Mouse (Mus musculus): Measurements from ENCODE around the gene Mad2l2. TPM values are rescaled to one million over a fixed set of nuclear protein-coding genes. Genes with fewer than 3 reads are reported as not detected.
A peak's percentile ranks its signal among the peaks of the same experiment; 100 is the strongest.

Mad2l2 gene
- polyA plus RNA-seq, 1 experiment: 36.0 TPM

DNA sequence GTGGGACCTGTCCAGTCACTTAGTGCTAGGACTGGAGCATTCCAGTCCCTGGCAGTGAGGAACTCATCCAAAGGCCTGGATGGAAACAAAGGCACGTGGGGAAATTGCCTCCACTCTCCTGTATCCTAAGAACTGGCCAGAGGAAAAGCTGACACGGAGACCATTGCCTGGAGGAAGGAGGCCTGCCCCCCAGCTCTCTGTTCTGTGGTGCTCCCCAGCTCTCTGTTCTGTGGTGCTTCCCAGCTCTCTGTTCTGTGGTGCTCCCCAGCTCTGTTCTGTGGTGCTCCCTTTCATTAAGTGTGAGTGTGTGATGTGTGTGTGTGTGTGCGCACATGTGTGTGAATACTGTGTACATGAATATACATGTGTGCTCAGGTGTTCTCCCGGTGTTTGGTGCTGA lies 35.1 kb upstream of the Mad2l2 start:
- no peaks in the 10 kb centered on the region for H3K4me1 ChIP-seq (ENCODE audit: control insufficient read depth, insufficient read depth, low read length)
- H3K27ac ChIP-seq (ENCODE audit: insufficient read depth, low read length): no peak overlapping the region
- no peaks in the 10 kb centered on the region for H3K27me3 ChIP-seq (ENCODE audit: control insufficient read depth, insufficient read depth, low read length)
- no peak for DNase-seq
- H3K4me3 ChIP-seq (replicated peaks; ENCODE audit: insufficient read depth, low read depth, low read length): no peak overlapping the region
- TF ChIP-seq CTCF (IDR thresholded peaks at IDR 0.05; ENCODE audit: borderline replicate concordance, insufficient read depth, low read depth, low read length): no peak
- no peak for TF ChIP-seq POLR2A (IDR thresholded peaks at IDR 0.05; ENCODE audit: borderline replicate concordance, insufficient read depth, low read length)
- WGBS: 81% methylated on average over 4 of the region's 4 CpGs

DNA sequence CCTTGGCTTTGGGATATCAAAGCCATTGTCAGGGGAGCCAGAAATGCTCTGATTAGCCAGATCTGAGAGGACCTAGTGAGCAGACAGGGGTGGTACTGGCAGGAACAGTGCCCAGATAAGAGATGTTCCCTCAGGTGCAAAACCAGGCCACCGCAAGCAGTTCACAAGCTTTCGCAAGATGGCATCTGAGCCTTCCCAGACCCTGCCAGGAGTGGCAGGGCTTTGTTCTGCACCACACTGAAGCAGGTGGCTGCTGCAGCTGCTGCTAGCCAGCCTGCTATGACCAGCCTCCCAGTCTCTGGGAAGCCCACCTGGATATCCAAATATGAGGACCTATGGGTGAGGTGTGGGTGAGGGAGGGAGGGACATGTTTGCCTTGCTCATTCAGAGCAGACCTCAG lies 32.2 kb upstream of the Mad2l2 start:
- Histone ChIP-seq H3K4me1 (ENCODE audit: control insufficient read depth, insufficient read depth, low read length) (no peaks in the 10 kb centered on the region), H3K4me3 (replicated peaks; ENCODE audit: insufficient read depth, low read depth, low read length) (no peak overlapping the region), H3K27me3 (ENCODE audit: control insufficient read depth, insufficient read depth, low read length) (no peaks in the 10 kb centered on the region), H3K27ac (ENCODE audit: insufficient read depth, low read length) (no peak overlapping the region)
- WGBS: 71% methylated on average over 2 of the region's 2 CpGs
- TF ChIP-seq CTCF (IDR thresholded peaks at IDR 0.05; ENCODE audit: borderline replicate concordance, insufficient read depth, low read depth, low read length): no peak
- TF ChIP-seq POLR2A (IDR thresholded peaks at IDR 0.05; ENCODE audit: borderline replicate concordance, insufficient read depth, low read length): no peak
- DNase-seq: no peak

DNA sequence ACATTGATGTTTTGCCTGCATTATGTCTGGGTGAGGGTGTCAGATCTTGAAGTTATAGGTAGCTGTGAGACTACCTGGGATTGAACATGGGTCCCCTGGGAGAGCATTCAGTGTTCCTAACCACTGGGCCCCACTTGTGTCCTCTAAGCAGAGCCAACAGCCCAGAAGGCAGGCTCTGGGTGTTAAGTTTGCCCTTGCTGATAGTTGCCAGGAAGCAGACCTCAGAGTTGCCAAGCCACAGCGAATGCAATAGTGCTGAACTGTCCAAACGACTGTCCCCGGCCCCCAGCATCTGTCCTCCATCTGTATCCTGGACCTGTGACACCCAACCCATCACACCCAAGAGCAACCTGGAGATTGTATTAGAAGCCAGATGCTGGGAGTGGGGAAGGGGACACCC lies 31.5 kb upstream of the Mad2l2 start:
- H3K27me3 ChIP-seq (ENCODE audit: control insufficient read depth, insufficient read depth, low read length): no peaks in the 10 kb centered on the region
- TF ChIP-seq CTCF (IDR thresholded peaks at IDR 0.05; ENCODE audit: borderline replicate concordance, insufficient read depth, low read depth, low read length) (no peak), POLR2A (IDR thresholded peaks at IDR 0.05; ENCODE audit: borderline replicate concordance, insufficient read depth, low read length) (no peak)
- no peak overlapping the region for H3K4me3 ChIP-seq (replicated peaks; ENCODE audit: insufficient read depth, low read depth, low read length)
- DNase-seq: no peak
- H3K4me1 ChIP-seq (ENCODE audit: control insufficient read depth, insufficient read depth, low read length): no peaks in the 10 kb centered on the region
- 47% methylated on average over 3 of the region's 3 CpGs for WGBS
- no peak overlapping the region for H3K27ac ChIP-seq (ENCODE audit: insufficient read depth, low read length)

GRCm38 (mm10) chr4:148101801-148102527 lies 28.2 kb upstream of the Mad2l2 start:
- H3K27ac ChIP-seq (ENCODE audit: insufficient read depth, low read length): no peak overlapping the region
- no peaks in the 10 kb centered on the region for H3K4me1 ChIP-seq (ENCODE audit: control insufficient read depth, insufficient read depth, low read length)
- DNase-seq: peak; percentile 64 to 74
- no peaks in the 10 kb centered on the region for H3K27me3 ChIP-seq (ENCODE audit: control insufficient read depth, insufficient read depth, low read length)
- peak overlapping the region; percentile 36 for H3K4me3 ChIP-seq (replicated peaks; ENCODE audit: insufficient read depth, low read depth, low read length)
- 25% methylated on average over 29 of the region's 29 CpGs for WGBS
- TF ChIP-seq CTCF (IDR thresholded peaks at IDR 0.05; ENCODE audit: borderline replicate concordance, insufficient read depth, low read depth, low read length): peak; percentile 64
- no peak for TF ChIP-seq POLR2A (IDR thresholded peaks at IDR 0.05; ENCODE audit: borderline replicate concordance, insufficient read depth, low read length)

- TF ChIP-seq POLR2A (IDR thresholded peaks at IDR 0.05; ENCODE audit: borderline replicate concordance, insufficient read depth, low read length) (no peak), CTCF (IDR thresholded peaks at IDR 0.05; ENCODE audit: borderline replicate concordance, insufficient read depth, low read depth, low read length) (no peak)
- 84% methylated on average over 3 of the region's 3 CpGs for WGBS
- no peak for DNase-seq
- no peak overlapping the region for H3K27ac ChIP-seq (ENCODE audit: insufficient read depth, low read length)
- H3K27me3 ChIP-seq (ENCODE audit: control insufficient read depth, insufficient read depth, low read length): no peaks in the 10 kb centered on the region
- no peak overlapping the region for H3K4me3 ChIP-seq (replicated peaks; ENCODE audit: insufficient read depth, low read depth, low read length)
- H3K4me1 ChIP-seq (ENCODE audit: control insufficient read depth, insufficient read depth, low read length): peaks cover 11% of the 10 kb centered on the region
Observed at GRCm38 (mm10) chr4:148104146-148104545, 26.0 kb upstream of the Mad2l2 start.

GRCm38 (mm10) chr4:148107621-148108291 lies 22.4 kb upstream of the Mad2l2 start:
- Histone ChIP-seq H3K27ac (ENCODE audit: insufficient read depth, low read length) (no peak overlapping the region), H3K4me1 (ENCODE audit: control insufficient read depth, insufficient read depth, low read length) (peaks cover 11% of the 10 kb centered on the region), H3K27me3 (ENCODE audit: control insufficient read depth, insufficient read depth, low read length) (no peaks in the 10 kb centered on the region), H3K4me3 (replicated peaks; ENCODE audit: insufficient read depth, low read depth, low read length) (no peak overlapping the region)
- peak; percentile 31 to 39 for DNase-seq
- WGBS: 12% methylated on average over 22 of the region's 22 CpGs
- TF ChIP-seq POLR2A (IDR thresholded peaks at IDR 0.05; ENCODE audit: borderline replicate concordance, insufficient read depth, low read length) (no peak), CTCF (IDR thresholded peaks at IDR 0.05; ENCODE audit: borderline replicate concordance, insufficient read depth, low read depth, low read length) (no peak)

- Histone ChIP-seq H3K27me3 (ENCODE audit: control insufficient read depth, insufficient read depth, low read length) (no peaks in the 10 kb centered on the region), H3K4me1 (ENCODE audit: control insufficient read depth, insufficient read depth, low read length) (peaks cover 11% of the 10 kb centered on the region), H3K27ac (ENCODE audit: insufficient read depth, low read length) (no peak overlapping the region), H3K4me3 (replicated peaks; ENCODE audit: insufficient read depth, low read depth, low read length) (no peak overlapping the region)
- 37% methylated on average over 7 of the region's 7 CpGs for WGBS
- TF ChIP-seq POLR2A (IDR thresholded peaks at IDR 0.05; ENCODE audit: borderline replicate concordance, insufficient read depth, low read length) (no peak), CTCF (IDR thresholded peaks at IDR 0.05; ENCODE audit: borderline replicate concordance, insufficient read depth, low read depth, low read length) (no peak)
- no peak for DNase-seq
Observed at GRCm38 (mm10) chr4:148108565-148109100, 21.6 kb upstream of the Mad2l2 start.

DNA sequence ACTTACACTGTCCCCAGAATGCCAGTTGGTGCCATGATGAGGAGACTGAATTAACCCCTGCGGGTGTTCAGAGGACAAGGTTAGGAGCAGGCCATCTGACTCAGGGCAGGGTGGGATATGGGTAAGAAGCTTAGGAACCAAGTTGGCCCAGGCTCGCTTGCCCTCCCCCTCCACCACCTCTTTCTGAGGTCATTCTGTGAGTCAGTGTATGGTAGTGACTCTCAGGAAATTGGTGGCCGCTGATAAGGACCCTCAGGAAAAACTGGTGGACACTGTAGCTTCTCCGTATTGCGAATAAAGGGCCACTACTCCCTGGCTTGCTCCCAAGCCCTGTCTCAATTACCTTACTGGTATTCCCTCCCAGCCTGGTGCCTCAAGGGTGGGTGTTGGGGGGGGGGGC lies 21.0 kb upstream of the Mad2l2 start:
- H3K4me1 ChIP-seq (ENCODE audit: control insufficient read depth, insufficient read depth, low read length): peaks cover 11% of the 10 kb centered on the region
- no peak for DNase-seq
- 80% methylated on average over 5 of the region's 5 CpGs for WGBS
- TF ChIP-seq POLR2A (IDR thresholded peaks at IDR 0.05; ENCODE audit: borderline replicate concordance, insufficient read depth, low read length) (no peak), CTCF (IDR thresholded peaks at IDR 0.05; ENCODE audit: borderline replicate concordance, insufficient read depth, low read depth, low read length) (no peak)
- no peaks in the 10 kb centered on the region for H3K27me3 ChIP-seq (ENCODE audit: control insufficient read depth, insufficient read depth, low read length)
- no peak overlapping the region for H3K4me3 ChIP-seq (replicated peaks; ENCODE audit: insufficient read depth, low read depth, low read length)
- H3K27ac ChIP-seq (ENCODE audit: insufficient read depth, low read length): no peak overlapping the region

Measured in cerebellum, adult 2 months (tissue).